Mouse (Mus musculus) T-helper 17 cell (primary cell): Measurements from ENCODE around the gene Ubxn10.

Experiments
- in situ Hi-C, 2 experiments: fragments of 300-600 bp; cut with MboI, MseI; formaldehyde crosslinking; loops; 1 replicate in 1 of 2; 2 replicates in 1 of 2; pipeline ENCODE4 v1.15.1; 2025; ENCODE audit warnings: high pct_unique_total_duplicates in 2 of 2

Gene Ubxn10

GRCm38 (mm10) chr4:138703591-138703990 is 33.4 kb downstream of the Ubxn10 start:
- in situ Hi-C loops, result loop anchor here in 1 of 2 experiments (5.0 kb wide), 1 partner anchor 251 kb away; the partner anchor contains the start of gene Camk2n1

- in situ Hi-C loops, result loop anchor here in 1 of 2 experiments (5.0 kb wide), 1 partner anchor 250 kb away; the partner anchor contains the start of gene Camk2n1
Measured at GRCm38 (mm10) chr4:138702528-138702927, 34.4 kb downstream of the Ubxn10 start.

GRCm38 (mm10) chr4:138702031-138702430 is 34.9 kb downstream of the Ubxn10 start:
- in situ Hi-C loops, result loop anchor here in 1 of 2 experiments (5.0 kb wide), 1 partner anchor 250 kb away; the partner anchor contains the start of gene Camk2n1

GRCm38 (mm10) chr4:138701111-138701510 is 35.9 kb downstream of the Ubxn10 start:
- in situ Hi-C loops, result loop anchor here in 1 of 2 experiments (5.0 kb wide), 1 partner anchor 249 kb away; the partner anchor contains the start of gene Camk2n1

GRCm38 (mm10) chr4:138700184-138700982 is 36.6 kb downstream of the Ubxn10 start:
- in situ Hi-C loops, result loop anchor here in 1 of 2 experiments (5.0 kb wide), 1 partner anchor 248 kb away; the partner anchor contains the start of gene Camk2n1

- in situ Hi-C loops, result no loop called here
Measured at GRCm38 (mm10) chr4:138698296-138698695, 38.7 kb downstream of the Ubxn10 start.

- in situ Hi-C loops, result no loop called here
Measured at GRCm38 (mm10) chr4:138697166-138697860, 39.7 kb downstream of the Ubxn10 start.

GRCm38 (mm10) chr4:138696720-138697119 is 40.2 kb downstream of the Ubxn10 start:
- in situ Hi-C loops, result no loop called here

GRCm38 (mm10) chr4:138693043-138693692 is 43.8 kb downstream of the Ubxn10 start:
- in situ Hi-C loops, result no loop called here

GRCm38 (mm10) chr4:138691443-138692181 is 45.4 kb downstream of the Ubxn10 start:
- in situ Hi-C loops, result no loop called here

GRCm38 (mm10) chr4:138690561-138690960 is 46.4 kb downstream of the Ubxn10 start:
- in situ Hi-C loops, result no loop called here

- in situ Hi-C loops, result no loop called here
Measured at GRCm38 (mm10) chr4:138689094-138689512, 47.9 kb downstream of the Ubxn10 start.

- in situ Hi-C loops, result no loop called here
Measured at GRCm38 (mm10) chr4:138685813-138686212, 51.2 kb downstream of the Ubxn10 start.

- in situ Hi-C loops, result no loop called here
Measured at GRCm38 (mm10) chr4:138682760-138683159, 54.2 kb downstream of the Ubxn10 start.

GRCm38 (mm10) chr4:138680124-138680523 is 56.8 kb downstream of the Ubxn10 start:
- in situ Hi-C loops, result no loop called here

GRCm38 (mm10) chr4:138677579-138677978 is 59.4 kb downstream of the Ubxn10 start:
- in situ Hi-C loops, result no loop called here

GRCm38 (mm10) chr4:138676480-138676879 is 60.5 kb downstream of the Ubxn10 start:
- in situ Hi-C loops, result no loop called here

GRCm38 (mm10) chr4:138672160-138672559 is 64.8 kb downstream of the Ubxn10 start:
- in situ Hi-C loops, result no loop called here

- in situ Hi-C loops, result no loop called here
Measured at GRCm38 (mm10) chr4:138670093-138670889, 66.7 kb downstream of the Ubxn10 start.

GRCm38 (mm10) chr4:138666521-138666920 is 70.4 kb downstream of the Ubxn10 start:
- in situ Hi-C loops, result no loop called here
